Mouse (Mus musculus) monocyte, adult 5-6 weeks (primary cell): Measurements from ENCODE around the gene Psrc1. TPM values are rescaled to one million over a fixed set of nuclear protein-coding genes. Genes with fewer than 3 reads are reported as not detected.

Experiments
- ATAC-seq: fragments of 153-309, 156-312 bp; replicated peaks from 2 replicates; pipeline ENCODE4 v1.8.0; 2017; ENCODE audit warnings: mild to moderate bottlenecking; ENCODE audit not compliant: low TSS enrichment, insufficient number of reproducible peaks, severe bottlenecking, poor library complexity, low FRiP score
- total RNA-seq: library from RNA; stranded (forward); fragments of 200-1000, 200-491, 200-594 nt; gene quantifications from 3 replicates; pipeline ENCODE4 v1.2.3, GENCODE M21; 2017

Gene Psrc1
- total RNA-seq, 1 experiment from 2014 or later, result 0.86 TPM

DNA sequence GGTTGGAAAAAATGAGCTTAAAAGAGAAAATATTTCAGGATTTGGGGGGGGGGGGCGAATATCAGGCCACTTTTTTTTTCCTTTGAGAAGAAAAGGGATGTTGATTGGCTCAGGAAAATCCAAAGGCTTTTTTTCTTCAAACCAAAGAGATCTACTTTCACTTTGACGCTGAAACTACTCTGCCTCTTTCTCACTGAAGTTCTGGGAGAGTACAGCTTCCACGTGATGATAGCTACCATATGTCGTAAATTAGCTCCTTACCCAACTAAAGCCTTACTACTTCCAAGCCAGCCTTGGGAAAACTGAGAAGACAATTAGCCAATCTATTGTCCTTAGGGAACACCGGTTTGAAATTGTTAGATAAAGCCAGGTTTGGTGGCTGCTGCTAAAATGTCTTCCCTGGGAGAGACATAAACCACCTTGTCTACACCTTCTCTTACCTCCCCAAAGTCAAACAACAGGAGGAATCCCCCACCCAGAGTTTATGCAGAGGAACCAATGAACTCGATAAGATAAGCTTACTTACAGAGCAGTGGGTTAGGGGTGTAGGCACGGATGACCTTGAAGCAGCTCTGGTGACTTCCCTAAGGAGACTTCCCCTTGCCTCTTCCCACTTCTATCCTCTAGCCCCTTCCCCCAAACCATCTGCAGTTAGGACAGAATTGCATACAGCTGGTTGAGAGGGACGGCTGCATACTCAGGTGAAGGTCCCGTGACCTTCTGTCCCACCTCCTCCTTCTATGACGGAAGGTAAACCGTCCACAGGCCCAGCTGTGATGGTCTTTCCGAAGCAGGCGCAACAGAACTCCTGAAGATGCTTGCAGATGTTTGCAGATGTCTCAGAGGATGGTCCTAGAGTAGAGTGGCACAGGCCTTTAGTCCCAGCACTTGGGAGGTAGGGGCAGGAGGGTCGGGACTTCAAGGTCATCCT is 1.4 kb upstream of the Psrc1 start:
- no peak for ATAC-seq

DNA sequence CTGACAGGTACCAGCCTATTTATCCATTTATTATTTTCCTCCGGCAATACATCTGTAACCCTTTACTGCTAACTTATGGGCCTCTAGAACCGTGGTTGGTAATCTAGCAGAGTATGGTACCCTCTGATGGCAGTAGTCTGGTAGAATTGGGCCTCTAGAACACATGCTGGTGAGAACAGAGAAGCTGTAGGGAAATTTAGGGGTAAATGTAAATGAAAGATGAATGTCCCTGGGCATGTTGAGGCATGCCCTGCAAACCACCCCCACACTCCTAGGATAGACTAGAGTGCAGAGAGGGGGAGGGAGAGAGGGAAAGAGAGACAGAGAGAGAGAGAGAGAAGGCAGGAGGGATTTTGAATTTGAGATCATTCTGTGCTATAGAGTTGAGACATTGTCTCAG is 786 bp downstream of the Psrc1 start:
- ATAC-seq, result no peak

DNA sequence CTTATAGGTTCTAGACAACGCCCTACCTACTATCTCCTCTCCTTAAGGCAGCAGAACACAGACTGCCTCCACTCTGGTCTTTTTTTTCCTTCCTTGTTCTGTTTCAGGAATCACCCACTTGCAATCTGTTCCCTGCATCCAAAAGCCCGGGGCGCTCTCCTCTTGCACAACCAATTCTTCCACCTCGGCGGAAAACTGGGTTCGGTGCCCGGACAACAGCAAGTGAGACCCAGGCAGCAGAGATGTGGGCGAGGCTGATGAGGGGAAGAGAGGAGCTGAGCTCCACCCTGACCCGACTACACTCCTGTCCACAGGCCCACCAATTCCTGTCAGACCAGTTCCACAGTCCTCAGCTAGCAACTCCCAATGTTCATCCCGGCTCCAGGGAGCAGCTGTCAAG is 2.5 kb downstream of the Psrc1 start:
- ATAC-seq, result no peak

DNA sequence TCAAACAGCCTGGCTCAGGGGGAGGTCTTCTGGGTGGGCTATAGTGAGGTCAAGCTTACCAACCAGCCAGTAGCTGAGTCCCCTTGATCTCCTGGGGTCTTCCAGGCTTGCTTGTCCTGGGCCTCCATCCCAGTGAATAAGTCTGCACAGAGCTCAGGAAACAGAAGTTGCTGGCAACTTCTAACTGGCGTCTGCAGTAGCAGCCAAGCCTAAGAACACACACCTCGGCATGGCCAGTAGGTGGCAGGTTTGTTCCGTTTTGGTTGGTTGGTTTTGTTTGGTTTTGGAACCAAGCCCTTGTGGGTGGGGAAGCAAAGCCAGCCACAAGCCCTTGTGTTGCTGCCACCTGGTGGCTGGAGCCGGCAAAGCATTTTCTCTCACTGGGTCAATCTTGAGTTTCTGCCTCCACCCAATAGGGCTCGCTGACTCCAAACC is 5.5 kb downstream of the Psrc1 start:
- ATAC-seq, result peak; percentile 95

DNA sequence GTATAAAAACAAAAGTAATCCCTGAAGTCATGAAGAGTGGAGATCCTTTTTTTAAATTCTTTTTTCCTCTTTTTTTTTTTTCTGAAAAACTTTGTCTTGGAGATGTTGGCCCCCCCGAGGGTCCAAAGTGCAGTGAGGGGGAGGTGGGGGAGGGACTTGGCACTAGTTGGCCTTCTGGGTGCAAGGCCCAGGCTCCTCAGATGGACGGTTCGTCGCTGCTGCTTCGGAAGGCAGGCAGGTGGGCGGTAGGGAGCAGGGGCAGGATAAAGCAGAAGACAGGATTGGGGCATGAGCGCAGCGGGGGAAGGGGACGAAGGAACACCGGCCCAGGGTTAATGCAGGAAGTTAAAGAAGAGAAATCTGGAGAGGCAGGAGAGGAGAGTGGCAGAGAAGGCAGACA is 8.7 kb downstream of the Psrc1 start:
- no peak for ATAC-seq

DNA sequence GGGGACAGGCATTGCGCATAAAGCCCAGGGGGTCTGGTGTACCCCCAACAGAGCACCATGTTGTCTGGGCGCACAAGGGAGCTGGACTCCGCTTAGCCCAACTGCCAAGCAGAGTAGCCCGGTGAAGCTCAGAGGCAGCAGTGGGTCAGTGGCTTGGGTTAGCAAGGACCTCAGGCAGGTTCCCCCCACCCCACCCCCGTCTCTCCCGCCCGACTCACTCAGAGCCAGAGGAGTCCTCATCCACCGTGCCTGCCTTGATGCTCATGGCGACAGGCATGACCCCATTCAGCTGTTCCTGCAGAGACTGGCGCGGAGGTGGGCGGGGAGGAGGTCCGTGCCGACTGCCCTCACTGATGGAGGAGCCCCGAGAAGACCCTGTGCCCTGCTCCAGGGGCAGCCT is 9.2 kb downstream of the Psrc1 start:
- no peak for ATAC-seq

DNA sequence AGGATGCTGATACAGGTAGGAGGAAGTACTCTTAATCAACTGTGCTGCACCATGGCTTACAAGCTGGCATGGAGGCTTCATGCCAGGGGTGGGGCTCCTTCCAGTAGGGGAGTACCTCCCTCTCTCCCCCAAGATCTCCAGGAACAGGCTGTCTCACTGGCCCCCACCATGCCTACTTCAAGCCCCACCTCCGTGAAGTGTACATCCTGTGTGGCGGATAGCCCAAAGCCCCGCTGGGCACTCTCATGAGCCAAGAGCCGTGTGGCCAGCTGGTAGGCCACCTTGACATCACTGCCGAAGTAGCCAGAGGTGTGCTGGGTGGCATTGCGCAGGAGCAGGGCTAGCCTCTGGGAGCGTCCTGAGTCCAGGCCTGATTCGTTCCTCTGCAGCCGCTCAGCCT is 14.6 kb downstream of the Psrc1 start:
- ATAC-seq, result no peak

DNA sequence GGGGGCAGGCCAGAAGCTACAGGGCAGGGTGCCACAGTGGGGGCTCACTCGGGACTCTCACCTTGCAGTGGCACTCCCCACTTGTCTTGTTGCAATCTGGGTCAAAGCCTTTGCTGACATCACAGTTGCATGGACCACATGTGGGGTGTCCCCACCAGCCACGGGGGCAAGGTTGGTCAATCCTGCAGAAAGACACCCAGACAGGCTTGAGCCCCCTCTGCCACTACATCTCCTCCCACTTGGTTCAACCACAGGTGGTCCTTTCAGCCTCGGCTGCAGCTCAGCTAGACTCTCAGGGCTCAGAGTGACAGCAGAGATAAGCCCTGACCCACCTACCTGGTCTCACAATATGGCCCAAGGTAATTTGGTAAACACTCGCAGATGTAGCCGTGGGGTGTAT is 16.8 kb downstream of the Psrc1 start:
- no peak for ATAC-seq

DNA sequence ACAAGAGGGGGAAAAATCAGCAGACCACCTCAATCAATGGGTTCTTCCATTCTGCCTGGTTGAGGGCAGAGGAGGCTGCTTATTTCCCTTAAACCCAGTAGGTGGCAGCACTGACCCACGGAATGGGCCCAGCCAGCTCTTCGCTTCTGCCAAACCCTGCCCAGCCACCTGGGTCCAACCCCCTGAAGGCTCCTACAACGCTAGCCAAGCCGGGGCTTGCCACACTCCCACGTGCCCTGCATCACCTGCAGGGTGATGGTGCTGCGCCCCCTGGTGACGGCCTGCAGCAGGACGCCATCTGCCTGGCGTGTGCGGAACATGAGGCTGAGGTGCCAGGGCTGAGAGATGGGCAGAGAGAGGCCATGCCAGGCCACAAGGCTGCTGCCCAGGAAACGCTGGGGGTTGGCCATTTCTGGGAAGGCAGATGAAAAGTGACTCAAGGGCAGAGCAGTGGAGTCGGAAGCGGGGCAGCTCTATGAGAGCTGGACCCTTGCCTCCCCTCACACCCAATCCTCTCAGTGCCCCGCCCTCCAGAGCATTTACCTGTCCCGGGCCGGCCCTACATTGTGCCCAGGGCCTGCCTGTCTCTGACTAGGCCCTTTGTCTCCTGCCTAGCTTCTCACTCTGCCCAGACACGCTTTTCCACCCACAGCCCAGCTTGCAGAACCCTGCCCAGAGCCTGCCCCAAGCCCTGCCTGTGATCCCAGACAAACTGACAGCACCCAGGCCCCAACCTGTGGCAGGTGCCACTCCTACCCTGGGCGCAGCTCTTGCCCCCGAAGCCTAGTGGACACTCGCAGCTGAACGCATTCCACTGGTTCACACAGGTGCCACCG is 18.3 kb downstream of the Psrc1 start:
- ATAC-seq, result peak; percentile 69

DNA sequence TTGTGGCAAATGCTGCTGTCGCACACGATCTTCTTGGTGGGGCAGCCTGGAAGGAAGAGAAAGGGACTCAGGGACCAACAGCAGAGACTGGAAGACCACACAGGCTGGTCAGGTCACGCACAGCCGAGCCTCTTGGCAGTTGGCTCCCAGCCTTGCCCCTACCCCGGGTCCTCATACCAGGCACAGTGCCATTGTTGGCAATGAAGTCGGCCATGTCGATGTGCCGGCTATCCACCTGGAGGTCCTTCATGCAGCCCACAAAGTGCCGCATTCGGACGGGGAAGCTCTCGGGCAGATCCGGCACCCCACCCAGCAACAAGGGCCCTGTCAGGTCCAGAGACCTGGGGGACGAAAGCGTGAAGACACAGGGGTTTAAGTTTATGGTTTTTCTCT is 18.9 kb downstream of the Psrc1 start:
- ATAC-seq, result no peak

DNA sequence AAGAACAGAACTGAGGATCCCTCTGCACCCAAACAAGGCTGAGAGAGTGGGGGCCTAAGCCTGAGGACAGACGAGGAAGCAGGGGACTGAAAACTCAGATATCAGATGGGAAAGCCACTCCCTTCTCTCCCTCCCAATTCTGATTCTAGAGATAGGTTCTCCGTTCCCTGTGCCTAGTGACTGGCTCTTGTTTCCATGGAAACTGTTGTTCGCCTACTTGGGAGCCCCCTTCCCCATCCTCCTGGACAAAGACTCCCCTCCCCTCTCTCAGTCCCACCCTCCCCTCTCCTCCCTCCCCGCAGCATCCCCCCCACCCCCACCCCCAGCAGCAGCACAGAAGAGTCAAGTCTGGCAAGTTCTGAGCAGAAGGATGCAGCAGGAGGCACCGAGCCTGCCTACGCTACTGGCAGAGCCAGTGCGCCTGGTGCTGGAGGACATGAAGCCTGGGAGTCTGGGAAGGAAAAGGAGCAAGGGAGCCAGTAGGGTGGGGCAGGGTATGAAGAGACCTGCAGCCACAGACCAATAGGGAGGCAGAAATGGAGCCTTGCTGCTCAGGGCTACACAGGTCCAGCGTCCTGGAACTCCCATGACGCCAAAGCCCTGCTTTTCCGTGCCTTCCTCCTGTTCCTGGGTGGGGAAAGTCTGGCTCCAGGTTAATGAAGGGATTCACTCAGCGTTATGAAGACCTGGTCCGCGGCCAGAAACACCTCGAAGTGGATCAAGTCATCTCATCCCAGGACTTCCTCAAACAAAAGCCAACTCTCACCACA is 22.1 kb downstream of the Psrc1 start:
- ATAC-seq, result no peak

DNA sequence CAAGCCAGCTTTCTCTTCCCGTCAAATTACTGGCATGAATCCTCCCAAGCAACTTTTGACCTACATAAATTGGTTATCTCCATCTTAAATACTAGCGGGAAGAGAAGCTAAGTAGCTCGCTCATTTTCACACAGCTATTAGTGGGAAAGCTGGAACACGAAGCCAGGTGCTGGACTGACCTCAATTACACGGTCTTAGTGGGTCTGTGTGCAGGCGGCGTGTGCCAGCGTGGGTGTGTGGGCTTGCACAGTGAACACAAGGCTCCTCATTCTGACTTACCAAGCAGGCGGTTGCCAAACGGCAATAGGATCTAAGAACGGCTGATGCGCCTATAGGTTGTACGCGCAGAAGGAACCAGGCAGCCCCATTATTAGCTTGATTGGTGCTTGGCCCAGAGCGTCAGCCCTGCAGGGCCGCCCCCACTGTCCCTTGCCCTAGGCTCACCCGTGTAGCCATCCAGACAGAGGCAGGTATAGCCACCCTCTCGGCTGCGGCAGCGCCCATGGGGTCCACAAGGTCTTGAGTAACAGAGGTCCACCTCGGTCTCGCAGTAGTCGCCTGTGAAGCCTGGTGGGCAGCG is 22.8 kb downstream of the Psrc1 start:
- ATAC-seq, result no peak

DNA sequence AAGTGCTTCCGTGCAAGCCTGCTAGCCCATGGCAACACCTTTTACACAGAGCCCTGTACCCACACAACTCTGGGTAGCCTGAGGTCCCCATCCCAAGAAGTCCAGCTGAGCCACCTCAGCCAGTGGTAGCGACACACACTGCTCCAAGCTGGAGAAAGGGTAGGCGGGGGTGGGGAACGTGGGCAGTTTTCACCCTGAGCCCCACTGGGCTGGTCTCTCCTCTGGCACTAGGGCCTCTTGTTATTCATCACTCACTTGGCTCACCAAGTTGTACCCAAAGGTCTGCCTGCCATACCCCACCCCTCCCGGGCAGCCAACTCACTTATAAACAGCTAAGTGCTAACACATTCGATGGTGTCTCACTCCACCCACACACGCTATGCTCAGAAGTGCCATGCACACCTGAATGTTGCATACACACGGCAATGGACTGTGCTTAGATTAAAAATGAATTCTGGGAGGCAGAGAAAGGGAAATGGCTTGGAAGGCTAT is 24.9 kb downstream of the Psrc1 start:
- ATAC-seq, result no peak

DNA sequence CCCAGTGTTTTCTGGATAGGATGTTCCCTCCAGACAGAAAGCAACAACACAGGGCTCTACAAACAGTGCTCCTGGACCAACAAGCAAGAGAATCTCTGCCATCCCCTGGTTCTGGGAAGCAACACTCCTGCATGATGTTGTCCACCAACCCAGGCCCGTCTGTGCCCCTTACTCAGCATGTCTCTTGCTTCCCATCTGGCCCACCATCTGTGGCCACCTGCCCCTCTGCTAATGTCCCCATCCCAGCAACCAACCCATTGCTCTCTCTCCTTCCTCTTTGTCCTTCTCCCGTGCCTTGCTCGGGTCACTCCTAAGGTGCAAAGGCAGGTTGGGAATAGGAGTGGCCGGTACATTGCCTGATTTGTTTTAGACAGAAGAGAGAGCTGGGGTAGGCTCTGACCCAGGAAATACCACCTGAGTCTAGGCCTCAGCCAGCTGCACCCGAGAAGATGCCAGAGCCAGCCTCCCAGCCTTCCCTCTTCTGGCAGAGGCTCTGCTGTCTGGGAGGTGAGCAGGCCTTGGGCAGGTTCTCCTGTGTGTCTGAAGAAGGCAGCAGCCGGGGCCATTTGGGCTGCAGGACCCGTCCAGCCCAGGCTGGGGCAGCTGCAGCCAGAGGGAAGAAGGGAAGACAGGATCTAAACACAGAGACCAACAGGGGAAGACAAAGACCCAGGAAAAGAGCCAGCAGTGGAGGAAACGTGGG is 26.2 kb downstream of the Psrc1 start:
- ATAC-seq, result no peak

DNA sequence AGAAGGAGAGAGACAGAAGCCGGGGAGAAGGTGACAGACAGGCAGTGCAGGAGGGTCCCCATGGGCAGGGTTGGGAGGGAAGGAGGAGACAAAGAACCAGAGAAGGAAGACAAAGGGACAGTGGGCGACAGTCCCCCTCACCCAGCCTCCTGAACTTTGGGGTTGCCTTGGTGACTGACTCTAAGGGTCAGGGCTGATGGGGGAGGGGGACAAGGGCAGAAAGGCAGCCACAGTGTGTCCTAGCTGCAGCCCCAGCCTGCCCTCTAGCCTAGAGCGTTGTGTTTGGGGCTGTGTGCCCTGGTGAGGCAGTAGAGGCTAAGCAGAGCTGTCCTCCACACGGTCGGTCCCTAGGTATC is 26.7 kb downstream of the Psrc1 start:
- no peak for ATAC-seq

DNA sequence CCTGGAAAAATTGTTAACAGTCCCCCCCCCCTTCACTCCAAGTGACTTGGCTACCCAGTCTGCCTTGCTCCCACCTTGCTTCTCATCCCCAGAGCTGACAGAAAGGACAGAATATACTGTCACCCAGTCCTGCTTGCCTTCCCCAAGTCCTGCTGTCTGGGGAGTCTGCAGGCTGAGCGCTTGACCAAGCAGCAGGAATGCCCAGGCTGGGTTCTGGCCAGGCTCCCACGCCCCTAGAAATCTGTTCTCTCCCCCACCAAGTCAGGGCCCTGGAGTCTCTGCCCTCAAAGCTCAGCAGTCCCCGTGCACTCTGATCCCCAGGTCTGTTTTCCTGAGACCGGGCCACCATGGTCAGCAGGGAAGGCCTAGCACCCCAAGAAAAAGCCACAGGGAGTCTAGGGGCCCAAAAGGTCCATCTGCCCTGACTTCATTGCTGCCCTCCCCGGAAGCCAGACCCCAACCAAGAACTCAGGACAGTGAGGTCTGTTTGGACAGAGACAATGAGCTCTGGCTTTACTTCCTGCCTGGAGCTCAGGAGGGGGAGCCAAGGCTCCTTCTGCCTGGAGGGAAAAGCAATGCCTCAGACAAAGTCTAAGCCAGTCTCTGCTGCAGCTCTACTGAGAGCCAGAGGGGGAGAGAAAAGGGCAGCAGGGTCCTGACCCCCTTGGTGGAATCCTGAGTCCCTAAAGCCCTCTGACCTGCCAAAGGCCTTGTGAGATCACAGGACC is 27.6 kb downstream of the Psrc1 start:
- ATAC-seq, result no peak

DNA sequence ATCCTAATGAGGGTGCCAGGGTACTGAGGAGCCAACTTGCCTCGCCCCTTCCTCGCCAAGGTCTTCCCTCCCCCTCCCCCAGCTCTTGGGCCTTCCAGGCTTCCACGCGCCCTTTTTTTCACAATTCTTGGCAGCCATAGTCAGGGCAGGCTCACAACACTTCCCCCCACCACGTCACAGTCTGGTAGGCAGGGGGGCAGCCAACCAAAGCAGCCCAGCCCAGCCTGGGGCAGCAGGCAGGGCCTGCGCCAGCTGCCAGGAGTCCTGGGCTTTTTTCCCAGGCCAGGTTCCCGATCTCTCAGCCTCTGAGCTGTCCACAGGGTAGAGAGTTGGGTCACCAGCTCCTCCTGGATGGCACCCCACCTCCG is 28.1 kb downstream of the Psrc1 start:
- ATAC-seq, result no peak
